Mouse (Mus musculus) splenic B cell, adult 2 months (primary cell): ENCODE results near the gene Gatd1.
"Not testable (repeated sequence)": the region's sequence is repeated elsewhere in the genome, so short reads cannot be mapped to it uniquely, and the experiment has no call there.

Source experiments
- DNase-seq: peaks from one replicate; pipeline ENCODE4 v3.0.0-alpha.2; 2011; ENCODE audit warnings: low read depth, low spot score
- H3K27me3 ChIP-seq: 2 replicates; pipeline ENCODE4 v1.6.1; 2012; ENCODE audit warnings: mild to moderate bottlenecking, low read length, moderate library complexity, mixed read lengths; ENCODE audit not compliant: control insufficient read depth, poor library complexity, insufficient read depth, severe bottlenecking
- H3K36me3 ChIP-seq: 2 replicates; pipeline ENCODE4 v1.6.1; 2012; ENCODE audit warnings: mild to moderate bottlenecking, low read length, moderate library complexity, mixed read lengths; ENCODE audit not compliant: control insufficient read depth, poor library complexity, insufficient read depth, severe bottlenecking

Gene Gatd1

GRCm38 (mm10) chr7:141423811-141424210 lies 9.9 kb upstream of the Gatd1 start:
- no peak for DNase-seq
- Histone ChIP-seq H3K27me3 (no peaks in the 10 kb centered on the region), H3K36me3 (no peaks in the 10 kb centered on the region)

GRCm38 (mm10) chr7:141420030-141420702 lies 6.2 kb upstream of the Gatd1 start:
- DNase-seq: no peak
- H3K27me3 ChIP-seq: no peaks in the 10 kb centered on the region
- H3K36me3 ChIP-seq: no peaks in the 10 kb centered on the region

- Histone ChIP-seq H3K36me3 (no peaks in the 10 kb centered on the region), H3K27me3 (no peaks in the 10 kb centered on the region)
- DNase-seq: no peak
Measured at GRCm38 (mm10) chr7:141418970-141419369, 5.0 kb upstream of the Gatd1 start.

- H3K36me3 ChIP-seq: no peaks in the 10 kb centered on the region
Measured at GRCm38 (mm10) chr7:141417731-141418681, 4.1 kb upstream of the Gatd1 start.

GRCm38 (mm10) chr7:141416144-141416841 lies 2.4 kb upstream of the Gatd1 start:
- Histone ChIP-seq H3K36me3 (no peaks in the 10 kb centered on the region), H3K27me3 (no peaks in the 10 kb centered on the region)
- no peak for DNase-seq

More at GRCm38 (mm10) chr7:141417731-141418681, 4.1 kb upstream of the Gatd1 start:
- no peaks in the 10 kb centered on the region for H3K27me3 ChIP-seq
- DNase-seq: peak; percentile 51

- Histone ChIP-seq H3K27me3 (no peaks in the 10 kb centered on the region), H3K36me3 (no peaks in the 10 kb centered on the region)
- no peak for DNase-seq
Measured at GRCm38 (mm10) chr7:141413331-141413730, 605 bp downstream of the Gatd1 start.

GRCm38 (mm10) chr7:141411667-141412066 lies 2.3 kb downstream of the Gatd1 start:
- no peak for DNase-seq
- Histone ChIP-seq H3K27me3 (no peaks in the 10 kb centered on the region), H3K36me3 (no peaks in the 10 kb centered on the region)

GRCm38 (mm10) chr7:141410631-141411030 lies 3.3 kb downstream of the Gatd1 start:
- no peak for DNase-seq
- H3K27me3 ChIP-seq: no peaks in the 10 kb centered on the region
- H3K36me3 ChIP-seq: no peaks in the 10 kb centered on the region

GRCm38 (mm10) chr7:141408833-141409232 lies 5.1 kb downstream of the Gatd1 start:
- no peaks in the 10 kb centered on the region for H3K27me3 ChIP-seq
- H3K36me3 ChIP-seq: no peaks in the 10 kb centered on the region
- DNase-seq: peak; percentile 87

- not testable (repeated sequence) for DNase-seq, H3K27me3 ChIP-seq, H3K36me3 ChIP-seq
Measured at GRCm38 (mm10) chr7:141407670-141408069, 6.3 kb downstream of the Gatd1 start.

- DNase-seq: no peak
- peaks cover 14% of the 10 kb centered on the region; the same call in 1 of the 2 replicates for H3K36me3 ChIP-seq
- H3K27me3 ChIP-seq: no peaks in the 10 kb centered on the region
Measured at GRCm38 (mm10) chr7:141405466-141405865, 8.5 kb downstream of the Gatd1 start.

- peaks cover 23% of the 10 kb centered on the region for H3K36me3 ChIP-seq
- peak; percentile 76 for DNase-seq
- H3K27me3 ChIP-seq: no peaks in the 10 kb centered on the region
Measured at GRCm38 (mm10) chr7:141403305-141403704, 10.6 kb downstream of the Gatd1 start.

- DNase-seq: no peak
- Histone ChIP-seq H3K27me3 (no peaks in the 10 kb centered on the region; the same call in 1 of the 2 replicates), H3K36me3 (peaks cover 16% of the 10 kb centered on the region)
Measured at GRCm38 (mm10) chr7:141395348-141395747, 18.6 kb downstream of the Gatd1 start.

- peak; percentile 78 for DNase-seq
- Histone ChIP-seq H3K36me3 (peaks cover 10% of the 10 kb centered on the region), H3K27me3 (no peaks in the 10 kb centered on the region; the same call in 1 of the 2 replicates)
Measured at GRCm38 (mm10) chr7:141394771-141395170, 19.2 kb downstream of the Gatd1 start.
